Mouse (Mus musculus) spleen, postnatal 10 days (tissue): Measurements from ENCODE around the gene Sel1l3.

Experiments
- DNase-seq, 2 experiments: peaks; one replicate each; pipeline ENCODE4 v3.0.0; 2021 to 2022; ENCODE audit warnings: low spot score in 2 of 2

Sel1l3 gene

DNA sequence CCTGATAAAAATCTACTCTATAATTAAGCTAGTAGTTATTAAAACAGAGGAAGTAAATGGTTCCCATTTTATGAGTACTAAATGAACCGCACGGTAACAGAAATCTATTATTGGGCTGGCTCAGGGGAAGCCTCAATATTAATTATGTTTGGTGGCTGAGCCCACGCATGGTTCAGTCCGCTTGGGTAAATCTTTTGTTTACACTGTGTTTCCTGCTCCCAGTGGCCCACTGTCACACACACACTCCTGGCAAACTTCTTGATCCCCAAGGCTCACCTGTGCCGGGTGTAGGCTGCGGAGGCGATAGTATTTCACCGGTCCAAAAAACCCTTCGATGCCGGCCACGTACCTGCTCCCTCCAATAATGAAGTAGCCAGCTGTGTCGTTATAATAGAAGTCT is 39.3 kb downstream of the Sel1l3 start:
- no peak for DNase-seq

DNA sequence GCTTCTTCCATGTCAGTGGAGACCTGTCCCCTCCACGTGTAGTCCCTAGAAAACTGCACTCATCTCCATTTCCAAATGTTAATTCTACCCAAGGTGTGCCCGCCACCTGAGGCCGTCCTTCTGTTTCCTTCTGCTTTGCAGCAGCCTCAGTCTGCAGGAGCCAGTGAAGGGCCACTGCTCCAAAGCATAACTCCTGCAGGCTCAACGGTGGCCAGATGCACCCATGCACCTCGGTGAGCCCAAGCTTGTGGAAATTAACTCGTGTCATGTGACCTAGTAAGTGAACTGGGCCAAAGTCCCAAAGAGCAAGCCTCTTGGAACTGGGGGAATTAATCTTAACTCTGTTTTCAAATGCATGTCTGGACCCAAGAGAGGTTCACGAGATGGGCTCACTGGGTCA is 40.8 kb downstream of the Sel1l3 start:
- no peak for DNase-seq

DNA sequence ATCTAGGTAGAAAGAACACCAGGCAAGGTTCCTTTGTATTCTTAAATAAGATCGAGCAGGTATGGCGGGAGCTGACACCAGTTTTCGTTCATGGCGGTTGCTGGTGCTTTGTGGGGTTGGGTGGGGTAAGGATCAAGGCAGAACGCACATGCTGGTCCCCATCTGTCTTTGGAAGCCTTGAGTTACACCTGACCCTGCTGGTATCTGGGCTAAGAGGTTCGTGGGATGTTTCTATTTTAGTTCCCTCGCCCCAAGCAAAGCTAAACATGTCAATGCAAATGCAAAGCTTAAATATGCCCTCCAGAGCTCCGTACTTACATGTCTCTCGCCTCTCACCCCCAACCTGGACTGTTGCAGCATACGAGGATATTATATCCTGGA is 41.5 kb downstream of the Sel1l3 start:
- DNase-seq: no peak

DNA sequence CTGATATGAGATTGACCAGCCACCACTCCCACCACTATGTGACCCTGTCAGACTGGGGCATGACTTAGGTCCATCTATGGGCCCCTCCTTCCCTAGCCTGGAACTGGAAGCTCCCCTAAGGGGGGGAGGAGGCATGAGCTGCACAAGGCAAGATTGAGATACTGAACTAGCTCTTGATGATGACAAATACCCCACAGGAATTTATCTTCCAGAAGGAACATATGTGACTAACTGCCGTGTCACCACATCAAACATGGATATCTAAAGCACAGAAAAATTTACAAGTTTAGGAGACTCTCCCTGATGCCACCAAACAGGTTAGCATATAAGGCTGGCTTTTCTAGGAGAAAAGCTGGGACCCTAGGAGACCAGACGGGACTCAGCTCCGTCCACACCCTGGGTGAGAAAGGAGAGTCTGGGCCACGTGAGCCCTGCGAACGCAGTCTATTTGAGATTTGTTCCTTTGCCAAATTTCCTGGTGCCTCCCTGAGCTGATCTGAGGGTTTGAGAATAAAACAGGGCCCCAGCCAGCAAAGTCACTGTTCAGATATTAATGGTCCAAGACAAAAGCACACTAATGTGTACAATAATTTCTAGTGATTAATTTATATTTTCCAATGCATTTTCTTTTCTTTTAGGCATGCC is 42.0 kb downstream of the Sel1l3 start:
- DNase-seq: no peak

DNA sequence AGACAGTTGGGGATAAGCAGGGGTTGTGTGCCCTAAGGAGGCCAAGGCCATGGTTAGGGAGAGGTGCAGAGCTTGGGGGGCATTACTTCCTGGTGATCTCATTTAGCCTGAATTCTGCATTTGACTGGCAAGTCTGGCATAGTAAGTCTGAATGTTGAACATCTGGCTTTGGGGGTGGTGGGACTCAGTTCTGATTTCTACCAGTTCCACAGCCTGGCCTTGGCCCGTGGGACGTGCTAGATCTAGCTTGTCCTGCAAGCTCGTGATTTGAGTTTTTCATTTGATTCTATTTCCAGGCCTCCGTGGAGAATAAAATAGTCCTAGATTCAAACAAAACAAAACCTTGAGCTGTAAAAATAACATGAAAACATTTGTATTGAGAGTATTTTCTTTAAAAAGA is 46.2 kb downstream of the Sel1l3 start:
- DNase-seq: no peak

DNA sequence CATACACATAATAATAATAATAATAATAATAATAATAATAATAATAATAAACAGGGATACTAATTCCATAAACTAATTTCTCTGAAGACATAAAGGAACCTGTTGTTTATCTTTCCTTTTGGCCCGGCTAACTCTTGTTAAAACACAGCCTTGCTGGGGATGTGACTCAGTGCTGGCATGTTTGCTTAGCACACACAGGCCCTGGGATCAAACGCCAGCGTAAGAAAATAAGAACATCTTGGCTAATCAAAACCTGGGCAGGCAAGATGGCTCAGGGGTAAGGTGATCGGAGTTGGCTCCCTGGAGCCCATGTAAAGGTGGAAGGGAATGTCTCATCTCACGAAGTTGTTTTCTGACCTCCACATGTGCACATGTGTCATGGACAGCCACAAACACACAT is 48.1 kb downstream of the Sel1l3 start:
- DNase-seq: no peak

DNA sequence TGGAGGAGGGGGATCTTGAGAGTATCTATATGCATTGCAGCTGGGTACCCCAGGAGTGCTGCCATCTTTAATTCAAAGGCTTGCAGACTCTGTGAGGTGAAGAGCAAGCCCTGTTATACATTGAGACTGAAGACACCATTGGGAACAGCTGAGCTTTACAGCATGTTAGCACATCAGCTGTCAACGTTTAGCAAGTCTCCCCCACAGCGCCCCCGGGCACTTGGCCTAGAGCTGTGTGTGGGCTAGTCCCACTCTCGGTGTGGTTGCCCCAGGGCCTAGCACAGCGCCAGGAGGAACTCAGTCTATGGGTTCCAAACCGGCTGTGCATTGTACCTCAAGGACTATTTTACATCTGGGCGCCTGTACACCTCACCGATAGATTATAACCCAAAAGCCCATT is 51.3 kb downstream of the Sel1l3 start:
- DNase-seq: no peak

DNA sequence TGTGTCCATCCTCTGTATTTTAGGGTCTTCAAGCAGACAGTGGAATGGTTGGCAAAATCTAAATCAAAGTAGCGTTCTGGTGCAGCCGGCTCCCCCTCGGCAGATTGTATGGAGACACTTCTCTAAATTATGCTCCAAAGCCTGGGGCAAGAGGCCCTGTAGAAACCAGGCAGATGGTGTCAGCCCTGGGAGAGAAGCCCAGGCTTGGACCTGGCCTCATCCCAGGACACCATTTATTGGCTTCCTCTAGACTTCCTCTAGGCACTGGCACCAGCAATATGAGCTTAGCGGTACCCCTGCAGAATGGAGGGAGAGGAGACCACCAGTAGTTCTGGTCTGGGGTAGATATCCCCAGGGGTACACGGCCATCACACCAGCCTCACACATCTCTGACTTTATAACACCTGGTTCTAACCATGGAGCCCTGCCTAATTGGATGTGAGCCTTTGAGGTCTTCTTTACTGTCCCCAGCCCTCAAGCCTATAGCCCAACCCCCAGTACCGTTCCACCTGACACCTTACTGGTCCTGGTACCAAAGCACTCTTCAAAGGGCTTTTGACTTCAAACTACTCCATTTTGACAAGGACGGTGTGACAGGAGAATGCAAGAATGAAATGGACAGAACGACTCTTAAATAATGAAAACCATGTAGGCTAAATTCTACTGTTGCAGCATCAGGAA is 52.1 kb downstream of the Sel1l3 start:
- no peak for DNase-seq

DNA sequence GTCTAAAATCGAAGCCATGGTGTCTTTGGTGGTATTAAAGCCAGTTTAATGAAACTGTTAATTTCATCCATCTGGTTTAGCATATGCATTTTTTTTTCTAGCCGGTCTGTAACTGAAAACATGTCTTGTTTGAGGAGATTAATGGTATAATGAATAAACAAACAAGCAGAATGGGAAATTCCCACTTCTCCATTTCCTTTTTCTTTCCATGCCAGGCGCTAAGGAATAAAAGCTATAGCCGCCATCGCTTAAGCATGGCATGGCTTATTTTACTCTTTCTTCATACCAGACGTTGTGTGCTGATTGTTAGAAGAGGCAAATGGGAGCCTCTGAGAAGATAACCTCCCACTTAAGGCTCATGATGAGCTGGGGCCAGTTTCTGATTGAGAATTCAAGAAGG is 53.5 kb downstream of the Sel1l3 start:
- no peak for DNase-seq

DNA sequence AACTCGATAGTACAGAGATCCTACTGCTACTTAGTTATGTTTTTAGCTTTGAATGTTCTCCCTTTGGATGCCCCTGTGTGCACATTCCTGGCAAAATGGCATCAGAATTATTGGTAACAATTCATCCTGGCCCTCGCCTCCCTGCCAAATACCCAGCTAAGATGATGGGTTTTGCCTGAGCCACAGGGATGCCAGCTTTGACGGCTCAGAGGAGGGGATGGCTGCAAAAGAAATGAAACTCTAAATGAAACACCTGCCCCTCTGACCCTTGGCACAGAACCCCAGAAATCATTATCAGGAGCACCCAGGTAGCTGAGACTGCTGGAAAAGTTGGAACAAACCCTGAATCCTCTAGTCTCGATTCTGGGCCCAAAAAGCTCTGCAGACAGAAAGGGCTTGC is 54.1 kb downstream of the Sel1l3 start:
- no peak for DNase-seq

DNA sequence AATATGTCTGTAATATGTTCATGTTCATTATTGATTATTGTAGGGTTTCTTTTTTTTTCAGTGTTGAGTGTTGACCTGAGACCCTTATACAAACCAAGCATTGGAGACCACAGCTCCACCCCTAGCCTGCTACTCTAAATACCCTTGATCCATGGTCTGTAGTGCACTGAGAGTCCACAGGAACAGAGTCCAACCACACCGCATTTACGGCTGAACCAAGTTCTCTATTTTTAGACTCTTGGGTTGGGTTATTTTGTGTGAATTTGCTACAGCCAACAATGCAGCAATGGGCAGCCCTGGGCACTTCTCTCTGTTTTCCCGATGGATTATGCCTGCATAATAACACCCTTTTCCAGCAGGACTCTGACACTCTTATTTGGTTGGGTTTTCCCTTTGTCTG is 54.6 kb downstream of the Sel1l3 start:
- no peak for DNase-seq

DNA sequence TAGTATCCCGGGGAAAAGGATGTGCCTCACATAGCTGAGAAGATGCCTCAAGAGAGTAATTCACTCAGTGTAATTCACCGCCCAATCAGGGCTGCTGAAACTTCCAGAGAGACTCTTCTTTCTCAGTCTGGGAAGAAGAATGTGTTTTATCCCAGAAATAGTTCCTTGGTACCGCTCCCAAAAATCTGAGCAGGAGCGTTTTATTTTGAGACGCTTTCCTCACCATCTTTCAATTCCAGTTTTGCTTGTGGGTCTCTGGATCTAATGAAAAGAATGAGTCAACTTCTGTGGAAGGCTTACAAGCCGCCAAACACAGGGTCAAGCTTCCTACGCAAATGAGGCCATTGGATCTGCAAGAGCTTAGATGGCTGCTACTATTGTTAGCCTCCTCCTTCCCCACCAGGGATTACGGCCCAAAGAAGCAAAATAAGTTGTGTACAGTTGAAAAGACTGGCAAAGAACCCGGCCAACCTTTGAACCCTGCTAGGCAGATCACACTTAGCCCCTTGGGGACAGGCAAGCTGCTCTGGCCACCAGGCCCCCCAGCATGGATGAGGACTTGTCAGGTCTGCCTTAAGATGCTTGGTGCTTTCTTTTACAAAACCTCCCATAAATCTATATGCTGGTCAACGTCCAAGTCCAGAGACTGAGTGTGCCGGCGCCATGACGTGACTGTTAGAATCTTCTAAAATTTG is 57.6 kb downstream of the Sel1l3 start:
- no peak for DNase-seq

DNA sequence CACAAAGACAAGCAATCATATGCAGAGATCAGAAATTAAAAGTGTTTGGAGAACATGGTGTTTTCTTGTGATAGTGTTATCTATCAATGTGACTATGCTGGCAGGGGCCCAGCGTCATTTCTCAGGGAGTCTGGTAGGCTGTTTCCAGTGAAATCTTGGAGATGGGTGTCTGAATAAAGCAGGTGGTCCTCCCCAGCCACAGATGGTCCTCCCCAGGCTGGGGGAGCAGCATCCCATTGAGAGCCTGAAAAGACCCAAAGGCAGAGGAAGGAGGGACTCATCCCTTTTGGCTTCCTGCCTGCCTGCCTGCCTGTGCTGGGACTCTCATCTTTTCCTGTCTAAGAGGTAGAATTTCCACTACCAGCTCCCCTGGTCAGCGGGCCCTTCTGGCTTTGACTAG is 59.2 kb downstream of the Sel1l3 start:
- DNase-seq: no peak

DNA sequence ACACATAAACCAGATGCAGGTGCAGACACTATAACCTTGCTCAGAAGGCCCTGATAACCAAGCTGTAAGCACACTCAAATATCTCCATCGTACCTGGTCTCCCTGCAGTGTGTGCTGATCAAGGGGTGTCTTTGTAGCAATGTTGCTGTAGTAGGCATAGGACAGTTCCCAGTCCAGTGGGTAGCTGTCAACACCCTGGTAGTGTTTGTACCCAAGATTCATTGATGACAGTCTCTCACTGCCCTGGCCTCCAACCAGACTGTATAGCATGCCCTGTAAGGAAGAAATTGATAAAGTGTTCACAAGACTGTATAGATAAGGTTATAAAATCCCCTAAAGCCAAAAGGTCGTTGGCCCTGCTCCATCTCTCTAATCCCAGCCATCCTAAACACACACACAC is 59.6 kb downstream of the Sel1l3 start:
- no peak for DNase-seq

DNA sequence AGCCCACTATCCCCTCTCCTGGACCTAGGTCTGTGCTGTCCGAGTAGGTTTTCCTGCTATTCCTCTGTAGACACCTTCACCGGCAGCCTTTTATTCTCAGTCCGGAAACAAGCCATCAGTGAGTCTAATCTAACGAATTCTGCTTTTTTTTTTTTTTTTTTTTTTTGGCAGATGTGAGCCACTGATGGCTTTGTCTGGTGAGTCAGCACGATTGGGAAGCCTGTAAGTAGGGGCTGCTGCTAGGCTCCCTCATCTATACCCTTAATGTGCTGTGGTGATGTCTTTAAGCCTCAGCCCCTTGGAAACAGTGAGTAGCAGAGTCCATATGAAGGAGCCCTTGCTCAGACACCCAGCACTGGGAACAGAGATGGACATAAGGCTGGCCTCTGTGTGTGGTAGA is 60.6 kb downstream of the Sel1l3 start:
- DNase-seq: no peak

DNA sequence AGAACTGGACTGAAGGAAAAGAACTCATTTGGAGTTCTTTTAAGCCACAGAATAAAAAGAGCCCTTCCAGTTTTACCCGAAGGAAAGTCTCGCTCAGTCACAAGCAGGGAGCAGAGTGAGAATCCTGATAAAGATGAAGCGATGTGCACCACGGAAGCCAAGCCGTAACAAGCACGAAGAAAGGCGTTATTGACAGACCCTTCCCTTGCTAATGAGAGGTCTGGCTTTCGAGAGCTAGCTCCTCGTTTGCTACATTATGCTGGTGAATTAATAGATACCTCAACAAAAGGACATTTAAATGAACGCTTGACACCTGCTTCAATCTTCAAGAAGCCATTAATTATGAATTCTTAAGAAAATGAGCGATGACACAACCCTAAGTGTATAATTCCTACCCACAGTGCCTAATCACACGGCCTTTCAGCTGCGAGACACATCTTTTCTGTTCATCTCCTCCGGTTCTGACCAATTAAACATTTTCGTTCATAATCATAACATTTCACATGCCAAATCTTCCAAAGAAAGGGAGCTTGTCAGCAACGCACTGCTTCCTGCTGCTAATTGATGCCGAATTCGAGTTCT is 62.3 kb downstream of the Sel1l3 start:
- DNase-seq: no peak

DNA sequence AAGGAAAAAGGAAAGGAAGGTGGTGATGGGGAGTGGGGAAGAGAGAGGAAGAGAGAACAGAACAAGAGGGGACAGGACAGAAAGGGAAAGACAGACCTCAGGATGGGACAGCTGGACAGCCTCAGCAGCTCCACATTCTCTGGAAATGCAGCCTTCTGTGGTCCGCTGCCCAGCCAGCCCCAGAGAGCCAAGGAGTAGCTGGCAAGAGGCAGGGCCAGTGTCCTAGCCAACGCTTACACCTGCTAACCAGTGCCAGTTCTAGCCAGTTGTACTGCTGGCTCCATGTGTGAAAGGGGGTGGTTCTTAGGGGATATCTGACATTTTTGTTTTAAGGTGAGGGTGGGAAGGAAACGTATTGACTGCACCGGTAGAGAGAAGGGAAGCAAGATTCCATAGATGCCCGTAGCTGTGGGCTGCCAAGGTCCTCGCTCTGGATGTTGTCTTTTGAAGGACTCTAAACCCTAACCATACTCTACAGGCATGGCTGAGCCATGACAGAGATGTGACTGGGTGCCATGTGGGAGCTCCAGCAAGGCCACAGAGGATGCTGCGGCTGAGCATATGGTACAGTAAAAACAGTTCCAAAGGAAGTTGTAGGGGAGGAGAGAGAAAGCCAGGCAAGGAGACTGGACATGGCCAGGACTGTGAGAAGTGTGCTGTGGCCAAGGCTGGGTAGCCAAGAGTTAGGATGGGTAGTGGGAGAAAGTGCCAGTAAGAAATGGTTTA is 64.6 kb downstream of the Sel1l3 start:
- no peak for DNase-seq

DNA sequence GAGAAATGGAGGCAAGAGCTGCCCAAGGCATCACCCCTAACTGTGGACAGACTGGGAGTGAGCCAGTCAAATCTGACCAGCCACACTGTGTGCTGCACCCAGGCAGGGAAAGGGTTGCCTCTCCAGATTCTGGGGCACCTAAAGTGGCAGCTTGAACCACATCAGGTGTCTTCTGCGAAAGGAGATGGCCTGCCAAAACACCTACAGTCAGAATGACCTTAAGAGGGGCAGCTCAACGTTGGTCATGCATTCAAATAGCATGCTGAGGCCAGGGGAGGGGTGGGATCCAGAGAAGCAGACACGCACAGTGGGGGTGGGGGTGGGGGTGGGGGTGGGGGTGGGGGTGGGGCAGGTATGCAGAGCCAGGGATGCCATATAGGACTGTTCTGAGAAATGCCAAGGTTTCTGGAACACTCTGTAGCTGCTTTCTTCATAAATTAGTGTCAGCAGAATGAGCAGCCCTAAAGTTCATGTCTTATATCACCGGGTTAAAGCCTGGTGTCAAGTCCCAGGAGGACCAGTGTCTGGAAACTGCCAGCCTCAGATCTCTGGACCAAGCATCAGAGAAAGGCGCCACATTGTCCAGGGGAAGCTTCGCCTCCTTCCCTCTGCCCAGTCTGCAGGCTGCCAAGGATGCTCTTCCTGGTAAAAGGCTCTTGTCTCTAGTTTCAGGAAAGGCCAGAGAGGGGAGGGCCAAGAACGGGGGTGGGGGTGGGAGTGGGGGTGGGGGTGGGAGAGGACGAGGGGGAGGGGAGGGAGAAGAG is 65.4 kb downstream of the Sel1l3 start:
- no peak for DNase-seq

DNA sequence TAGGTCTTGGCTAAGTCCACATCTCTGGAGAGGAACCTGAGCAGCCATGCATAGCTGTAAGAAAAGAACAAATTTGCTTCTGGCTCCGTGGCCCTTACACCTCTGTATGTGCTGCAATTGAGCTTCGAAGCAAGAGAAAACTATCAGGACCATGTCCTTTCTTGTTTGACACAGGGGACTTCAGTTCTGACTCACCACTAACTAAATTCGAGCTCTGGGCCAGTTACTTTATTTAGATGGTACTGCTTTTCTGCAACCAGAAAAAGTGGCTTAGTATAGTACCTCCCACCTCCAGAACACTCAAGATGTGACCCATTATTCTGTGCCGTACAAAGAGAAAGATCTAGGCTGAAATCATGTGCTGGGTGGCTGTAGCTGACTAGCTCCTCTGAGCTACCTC is 66.3 kb downstream of the Sel1l3 start:
- no peak for DNase-seq

DNA sequence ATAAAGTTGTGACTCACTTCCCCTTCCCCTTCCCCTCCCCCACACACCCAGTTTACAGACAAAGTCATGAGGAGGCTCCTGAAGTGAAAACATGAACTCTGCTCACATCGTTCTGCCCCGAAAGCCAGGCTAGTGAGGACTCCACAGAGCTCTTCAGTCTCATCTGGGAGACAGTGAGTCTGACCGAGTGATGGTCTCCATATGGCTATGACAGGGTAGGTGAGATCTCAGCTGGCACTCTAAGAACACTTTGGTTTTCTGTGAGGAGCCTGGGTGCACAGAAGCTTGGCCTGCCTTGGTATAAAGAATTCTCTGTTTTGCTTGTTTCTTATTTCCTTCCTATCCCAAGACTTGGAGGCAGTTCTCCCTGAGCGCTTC is 67.1 kb downstream of the Sel1l3 start:
- DNase-seq: no peak

DNA sequence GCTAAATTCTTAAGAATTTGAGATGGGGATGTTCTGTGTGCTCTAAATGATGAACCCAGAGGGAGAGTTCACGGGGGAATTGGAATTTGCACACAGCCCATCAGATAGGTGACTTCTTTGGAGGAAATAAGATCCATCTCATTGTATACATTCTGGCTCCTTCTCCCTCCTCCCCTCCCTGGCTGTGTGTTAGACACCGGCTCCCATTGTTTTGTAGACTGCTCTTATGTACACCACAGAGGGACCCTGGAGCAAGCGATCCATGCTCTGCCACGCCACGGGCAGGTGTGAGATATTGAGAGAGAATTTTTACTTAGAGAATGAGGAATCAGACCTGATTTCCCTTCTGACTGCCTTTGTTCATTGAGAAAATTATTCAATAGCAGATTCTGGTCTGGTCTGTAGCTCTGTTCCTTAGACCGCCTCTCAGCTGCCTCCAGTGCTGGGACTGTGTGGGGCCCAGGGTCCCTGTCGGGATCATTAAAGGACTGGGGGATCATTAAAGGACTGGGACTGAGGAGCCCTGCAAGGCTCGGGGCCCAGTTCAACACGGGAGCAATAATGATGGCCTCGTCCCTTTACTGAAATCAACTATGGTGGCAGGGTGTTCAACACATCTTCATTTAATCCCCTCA is 67.6 kb downstream of the Sel1l3 start:
- no peak for DNase-seq
